Mouse (Mus musculus) liver, embryonic 13.5 days (tissue): Measurements from ENCODE around the gene Fam222a. TPM values are rescaled to one million over a fixed set of nuclear protein-coding genes. Genes with fewer than 3 reads are reported as not detected.

ENCODE experiments used
- ATAC-seq: fragments of 200-750 bp; cut with Nextera tagmentation; 2 replicates; pipeline ENCODE4 v1.8.0; 2017; ENCODE audit warnings: low read depth, mild to moderate bottlenecking, moderate number of reproducible peaks, moderate library complexity
- DNase-seq: peaks from one replicate; pipeline ENCODE4 v3.0.0; 2022
- H3K27ac ChIP-seq: fragments of 300-500 bp; sonication (generic); 2 replicates; pipeline ENCODE4 v1.5.1; 2015; ENCODE audit warnings: moderate library complexity, mild to moderate bottlenecking, inconsistent platforms
- H3K27me3 ChIP-seq: fragments of 300-500 bp; sonication (generic); 2 replicates; pipeline ENCODE4 v1.6.1; 2015; ENCODE audit warnings: mild to moderate bottlenecking, inconsistent platforms
- H3K36me3 ChIP-seq: fragments of 300-500 bp; sonication (generic); 2 replicates; pipeline ENCODE4 v1.6.1; 2015; ENCODE audit warnings: mild to moderate bottlenecking, inconsistent platforms
- H3K4me1 ChIP-seq: fragments of 300-500 bp; sonication (generic); replicated peaks from 2 replicates; pipeline ENCODE4 v1.6.1; 2015; ENCODE audit warnings: inconsistent platforms
- H3K4me2 ChIP-seq: fragments of 300-500 bp; sonication (generic); 2 replicates; pipeline ENCODE4 v1.6.1; 2015; ENCODE audit warnings: inconsistent platforms, mild to moderate bottlenecking, moderate library complexity
- H3K4me3 ChIP-seq: fragments of 300-500 bp; sonication (generic); replicated peaks from 2 replicates; pipeline ENCODE4 v1.5.1; 2015; ENCODE audit warnings: mild to moderate bottlenecking, inconsistent platforms
- H3K9ac ChIP-seq: fragments of 300-500 bp; sonication (generic); 2 replicates; pipeline ENCODE4 v1.6.1; 2015; ENCODE audit warnings: mild to moderate bottlenecking, inconsistent platforms
- H3K9me3 ChIP-seq: fragments of 300-500 bp; sonication (generic); replicated peaks from 2 replicates; pipeline ENCODE4 v1.6.1; 2016; ENCODE audit warnings: inconsistent platforms
- WGBS: fragments of 180-500 bp; shearing (Covaris S2); methylation state at CpG from one replicate; pipeline ENCODE4 v1.1.7; 2015; ENCODE audit not compliant: insufficient replicate concordance; 5-methylcytosine and 5-hydroxymethylcytosine counted together
- polyA plus RNA-seq: library from polyadenylated mRNA; unstranded; fragments of >200 nt; fragmentation: Nextera tagmentation; extraction: Ambion mirVana; gene quantifications from 2 replicates; pipeline ENCODE4 v1.2.1, GENCODE M21; 2015

The Fam222a gene
- polyA plus RNA-seq, 1 experiment from 2014 or later = 0.58 TPM

DNA sequence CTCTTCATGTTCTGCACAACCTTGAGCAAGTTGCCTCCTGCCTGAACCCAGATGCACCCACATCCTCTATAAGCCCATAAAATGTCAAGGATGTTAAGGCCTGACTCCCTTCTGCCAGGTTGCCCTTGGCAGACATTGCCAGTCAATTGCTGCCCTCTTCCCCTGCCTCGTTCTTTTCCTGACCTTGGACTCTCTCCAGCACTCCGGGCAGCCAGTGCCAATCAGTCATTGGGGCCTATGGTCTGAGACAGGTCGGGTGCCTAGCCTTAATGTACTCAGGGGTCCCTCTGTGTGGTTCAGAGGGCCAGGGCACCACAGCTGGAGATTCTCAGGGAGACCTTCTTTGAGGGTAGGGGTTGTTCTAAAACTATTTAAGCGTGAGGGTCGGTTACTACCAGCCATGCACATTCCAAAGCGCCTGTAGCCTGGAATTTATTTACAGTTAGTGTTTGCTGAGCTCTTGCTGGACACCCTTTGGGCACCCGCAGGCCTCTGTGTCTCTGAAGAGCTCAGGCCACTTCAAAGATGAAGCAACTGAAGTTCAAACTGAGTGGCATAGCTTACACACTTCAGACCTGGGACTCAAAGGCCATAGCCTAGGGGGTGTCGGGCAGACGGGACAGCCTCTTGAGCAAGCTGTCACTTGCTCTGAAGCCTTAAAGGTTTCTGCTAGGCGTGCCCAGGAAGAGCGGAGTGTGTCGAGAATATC is 6.3 kb downstream of the Fam222a start:
- no peak overlapping the region for H3K27ac ChIP-seq
- H3K4me1 ChIP-seq = peaks cover 39% of the 10 kb centered on the region
- no peak overlapping the region for H3K4me2 ChIP-seq

DNA sequence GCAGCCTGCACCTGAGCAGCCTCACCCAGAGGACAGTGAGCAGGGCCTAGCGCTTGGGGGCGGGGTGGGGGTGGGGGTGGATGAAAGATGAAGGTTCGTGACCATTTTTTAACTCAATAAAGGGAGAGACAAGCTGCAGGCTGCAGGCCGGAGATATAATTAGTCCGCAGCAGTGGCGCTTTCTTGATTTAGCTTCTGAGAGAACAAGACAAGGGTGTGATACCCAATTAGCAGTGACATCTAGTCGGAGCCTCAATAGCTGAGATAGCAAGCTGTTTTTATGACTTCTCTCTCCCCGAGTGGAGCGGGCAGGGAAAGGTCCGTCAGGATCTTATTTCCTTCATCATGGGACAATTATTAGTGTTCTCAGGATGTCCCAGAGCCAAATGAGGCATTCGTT is 7.2 kb downstream of the Fam222a start:
- Histone ChIP-seq H3K27me3 (peaks cover 48% of the 10 kb centered on the region), H3K27ac (no peak overlapping the region), H3K4me3 (no peak overlapping the region), H3K9ac (no peak overlapping the region), H3K4me2 (no peak overlapping the region), H3K4me1 (peaks cover 39% of the 10 kb centered on the region), H3K9me3 (no peaks in the 10 kb centered on the region), H3K36me3 (no peaks in the 10 kb centered on the region)
- no peak for ATAC-seq
- WGBS = 48% methylated on average over 11 of the region's 11 CpGs
- no peak for DNase-seq

More for the DNA sequence above, 6.3 kb downstream of the Fam222a start:
- no peak overlapping the region for H3K9ac ChIP-seq
- H3K4me3 ChIP-seq = no peak overlapping the region
- DNase-seq (no peak), ATAC-seq (no peak)
- H3K36me3 ChIP-seq = no peaks in the 10 kb centered on the region
- H3K27me3 ChIP-seq = peaks cover 57% of the 10 kb centered on the region
- no peaks in the 10 kb centered on the region for H3K9me3 ChIP-seq
- WGBS = 55% methylated on average over 12 of the region's 12 CpGs

DNA sequence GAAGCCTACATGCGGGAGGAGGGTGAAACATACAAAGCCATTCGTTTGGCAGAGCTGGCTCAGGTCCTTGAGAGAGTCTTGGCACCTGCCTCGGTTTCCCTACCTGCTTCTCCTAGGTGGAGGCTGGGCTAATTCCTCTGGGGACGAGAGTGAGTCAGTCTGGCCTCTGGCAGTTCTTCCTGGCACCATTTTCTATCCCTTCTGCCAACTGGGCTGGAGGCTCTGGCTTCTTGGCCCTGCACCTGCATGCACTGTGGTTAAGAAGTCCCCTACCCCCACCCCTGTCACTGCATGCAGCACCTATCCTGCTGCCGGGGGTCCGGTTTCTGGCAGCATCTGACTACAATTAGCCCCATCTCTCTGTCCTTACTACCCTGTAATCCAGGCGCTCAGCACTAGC is 7.7 kb downstream of the Fam222a start:
- Histone ChIP-seq H3K9me3 (no peaks in the 10 kb centered on the region), H3K4me1 (peaks cover 36% of the 10 kb centered on the region), H3K4me3 (no peak overlapping the region), H3K27ac (no peak overlapping the region), H3K27me3 (peaks cover 44% of the 10 kb centered on the region), H3K36me3 (no peaks in the 10 kb centered on the region), H3K9ac (no peak overlapping the region), H3K4me2 (no peak overlapping the region)
- ATAC-seq = no peak
- WGBS = 70% methylated on average over 7 of the region's 7 CpGs
- DNase-seq = no peak

DNA sequence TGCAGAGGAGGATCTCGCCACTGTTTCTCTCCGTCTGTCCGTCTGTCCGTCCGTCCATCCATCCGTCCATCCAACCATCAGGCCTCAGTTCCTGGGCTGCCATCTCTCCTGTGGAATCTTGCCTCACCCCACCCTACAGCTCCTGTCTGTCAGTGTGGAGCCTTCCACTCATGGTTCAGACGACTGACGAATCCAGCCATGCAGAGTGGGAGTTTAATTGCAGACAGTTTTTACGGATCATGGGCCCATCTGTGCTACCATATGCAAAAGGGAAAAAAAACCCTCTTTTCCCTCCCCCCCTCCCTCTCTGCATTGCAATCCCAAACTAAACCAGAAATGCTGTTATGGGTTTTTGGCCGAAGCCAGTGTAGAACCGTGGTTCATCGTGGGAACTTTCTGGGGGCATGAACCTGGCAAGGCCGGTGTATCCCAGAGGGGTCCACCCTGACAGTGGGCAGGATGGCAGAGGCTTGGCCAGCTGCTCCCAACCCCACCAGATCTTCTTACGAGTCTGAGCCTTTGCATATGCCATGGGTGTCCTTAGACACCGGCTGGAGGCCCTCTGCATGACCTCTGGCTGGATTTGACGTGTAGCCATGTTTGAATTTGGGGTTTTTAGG is 8.3 kb downstream of the Fam222a start:
- Histone ChIP-seq H3K4me3 (no peak overlapping the region), H3K9me3 (no peaks in the 10 kb centered on the region), H3K4me1 (peaks cover 30% of the 10 kb centered on the region), H3K27me3 (peaks cover 38% of the 10 kb centered on the region), H3K36me3 (no peaks in the 10 kb centered on the region), H3K9ac (no peak overlapping the region), H3K27ac (no peak overlapping the region), H3K4me2 (no peak overlapping the region)
- ATAC-seq = no peak
- 79% methylated on average over 16 of the region's 16 CpGs for WGBS
- no peak for DNase-seq

DNA sequence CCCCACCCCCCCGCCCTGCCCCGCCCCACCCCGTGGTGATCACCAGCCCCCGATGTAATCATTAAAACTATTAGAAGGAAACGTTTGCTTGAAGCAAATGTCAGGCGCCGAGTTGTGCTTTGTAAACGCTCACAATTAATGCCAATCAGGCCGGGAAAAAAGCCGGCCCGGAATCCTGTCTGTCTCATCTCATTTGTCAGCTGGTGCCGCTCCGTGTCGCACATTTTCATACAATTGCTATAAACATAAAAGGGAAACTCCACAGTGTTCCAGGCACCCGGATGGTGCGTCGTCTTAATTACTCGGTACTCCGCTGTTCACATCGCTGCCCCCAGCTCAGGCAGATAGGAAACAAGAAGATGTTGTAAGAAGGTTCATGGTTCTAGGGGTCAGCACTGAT is 10.5 kb downstream of the Fam222a start:
- Histone ChIP-seq H3K27ac (no peak overlapping the region), H3K9ac (no peak overlapping the region), H3K4me1 (peaks cover 12% of the 10 kb centered on the region), H3K4me2 (no peak overlapping the region), H3K27me3 (peaks cover 16% of the 10 kb centered on the region), H3K9me3 (no peaks in the 10 kb centered on the region), H3K36me3 (no peaks in the 10 kb centered on the region), H3K4me3 (no peak overlapping the region)
- DNase-seq (no peak), ATAC-seq (no peak)
- 75% methylated on average over 20 of the region's 20 CpGs for WGBS

DNA sequence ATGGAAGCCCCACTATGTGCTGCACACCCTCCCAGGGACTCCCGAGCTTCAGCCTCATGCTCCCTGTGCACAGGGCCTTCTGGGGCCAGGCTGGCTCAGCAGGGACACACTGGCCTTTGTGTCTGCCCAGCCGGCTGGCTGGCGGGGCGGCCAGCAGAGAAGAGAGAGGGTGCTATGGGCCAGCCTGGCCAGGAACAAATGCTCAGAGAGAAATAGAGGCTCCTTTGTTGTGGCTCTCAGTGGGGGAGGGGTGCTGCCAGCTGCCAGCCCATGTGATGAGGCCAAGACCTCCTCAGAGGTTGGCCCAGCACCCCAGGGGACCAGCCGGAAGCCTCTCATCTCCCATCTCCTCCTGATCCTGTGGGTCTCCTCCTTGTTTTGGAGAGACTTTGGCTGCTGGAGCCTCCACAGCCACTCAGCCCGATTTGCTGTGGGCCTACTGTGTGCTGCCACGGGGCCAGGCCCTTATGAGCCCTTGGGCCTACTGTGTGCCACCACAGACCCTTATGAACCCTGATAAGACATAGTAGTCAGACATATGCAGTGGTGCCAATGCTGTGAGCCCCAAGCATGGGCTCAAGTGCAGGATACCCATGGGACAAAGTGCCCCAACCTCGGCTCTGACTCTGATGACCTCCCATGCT is 12.0 kb downstream of the Fam222a start:
- H3K27ac ChIP-seq = no peak overlapping the region
- WGBS = 57% methylated on average over 8 of the region's 8 CpGs
- no peak overlapping the region for H3K4me2 ChIP-seq
- no peaks in the 10 kb centered on the region for H3K9me3 ChIP-seq
- peaks cover 21% of the 10 kb centered on the region for H3K4me1 ChIP-seq
- DNase-seq (no peak), ATAC-seq (no peak)
- peaks cover 4% of the 10 kb centered on the region; the same call in 1 of the 2 replicates for H3K27me3 ChIP-seq
- H3K9ac ChIP-seq = no peak overlapping the region
- H3K36me3 ChIP-seq = no peaks in the 10 kb centered on the region
- H3K4me3 ChIP-seq = no peak overlapping the region

DNA sequence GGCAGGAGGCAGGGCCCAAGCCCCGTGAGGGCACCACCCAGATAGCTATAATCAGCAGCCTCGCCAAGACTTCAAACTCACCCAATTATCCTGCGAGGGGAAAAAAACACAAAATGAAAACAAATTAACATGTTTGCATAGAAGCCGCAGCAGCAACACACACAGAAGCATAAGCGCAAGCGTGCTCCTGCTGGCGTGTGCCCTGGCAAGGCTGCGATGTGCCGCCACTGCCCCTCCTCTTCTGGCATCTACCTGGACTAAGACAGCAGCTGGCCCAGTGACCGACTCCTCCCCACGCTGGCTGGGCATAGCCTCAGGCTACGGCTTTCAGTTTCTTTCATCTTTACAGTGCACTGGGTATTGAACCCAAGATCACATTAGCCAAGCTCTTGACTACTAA is 13.7 kb downstream of the Fam222a start:
- Histone ChIP-seq H3K4me2 (no peak overlapping the region), H3K27me3 (peaks cover 4% of the 10 kb centered on the region; the same call in 1 of the 2 replicates), H3K4me3 (no peak overlapping the region), H3K27ac (no peak overlapping the region), H3K4me1 (peaks cover 23% of the 10 kb centered on the region), H3K9me3 (no peaks in the 10 kb centered on the region), H3K9ac (no peak overlapping the region), H3K36me3 (no peaks in the 10 kb centered on the region)
- DNase-seq (no peak), ATAC-seq (no peak)
- 78% methylated on average over 12 of the region's 12 CpGs for WGBS

DNA sequence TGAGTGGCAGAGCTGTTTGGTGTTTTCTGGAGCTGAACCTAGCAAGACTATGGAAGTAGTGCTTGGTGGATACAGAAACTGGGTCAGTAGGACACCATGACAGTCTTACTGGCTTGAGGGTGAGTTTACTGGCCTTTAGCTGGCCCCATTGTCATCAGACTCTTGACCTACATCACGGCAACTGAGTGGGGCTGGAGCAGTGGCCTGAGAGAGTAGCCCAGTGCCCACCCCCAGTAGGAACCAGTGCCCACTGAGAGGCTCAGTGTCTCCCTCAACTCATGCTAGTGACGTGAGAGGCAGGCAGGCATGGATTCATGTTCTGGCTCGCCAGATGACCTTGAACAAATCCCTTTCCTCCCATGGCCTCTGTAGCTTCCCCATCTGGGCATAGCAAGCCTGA is 15.2 kb downstream of the Fam222a start:
- ATAC-seq = no peak
- DNase-seq = no peak
- peaks cover 4% of the 10 kb centered on the region; the same call in 1 of the 2 replicates for H3K27me3 ChIP-seq
- no peak overlapping the region for H3K4me3 ChIP-seq
- H3K9me3 ChIP-seq = no peaks in the 10 kb centered on the region
- H3K4me1 ChIP-seq = peaks cover 28% of the 10 kb centered on the region
- 47% methylated on average over 3 of the region's 3 CpGs for WGBS
- H3K27ac ChIP-seq = no peak overlapping the region
- no peak overlapping the region for H3K9ac ChIP-seq
- no peaks in the 10 kb centered on the region for H3K36me3 ChIP-seq
- no peak overlapping the region for H3K4me2 ChIP-seq

DNA sequence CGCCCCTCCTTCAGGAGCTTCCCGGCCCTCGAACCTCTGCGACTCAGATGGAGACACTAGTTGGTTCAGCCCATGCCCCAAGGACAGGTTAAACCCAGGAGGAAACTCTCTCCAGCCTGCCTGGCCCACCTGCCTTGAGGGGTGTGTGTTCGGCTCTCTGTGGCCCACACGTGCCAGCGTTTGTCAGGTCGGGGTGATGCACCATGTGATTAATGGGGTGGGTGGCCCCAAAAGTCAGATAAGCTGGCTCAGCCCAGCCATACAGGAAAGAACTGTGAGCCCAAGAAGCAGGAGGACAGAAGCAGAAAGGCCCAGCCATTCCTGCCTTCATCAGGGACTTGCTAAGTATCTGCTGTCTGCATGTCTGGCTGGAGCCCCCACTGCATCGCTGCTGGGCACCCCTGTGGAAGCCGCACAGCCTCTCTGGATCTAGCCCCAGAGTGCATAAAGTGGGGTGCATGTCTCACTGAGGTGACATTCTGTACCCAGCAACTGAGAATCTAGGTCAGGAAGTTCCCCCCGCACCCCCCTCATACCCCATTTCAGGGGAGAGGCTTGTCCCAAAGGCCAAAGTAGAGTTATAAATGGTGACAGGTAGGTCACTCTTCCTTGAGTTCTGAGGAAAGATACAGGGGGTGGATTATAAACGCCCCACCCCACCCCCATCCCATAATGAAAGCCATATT is 15.8 kb downstream of the Fam222a start:
- no peak for ATAC-seq
- no peaks in the 10 kb centered on the region for H3K36me3 ChIP-seq
- peaks cover 34% of the 10 kb centered on the region for H3K4me1 ChIP-seq
- no peaks in the 10 kb centered on the region for H3K9me3 ChIP-seq
- peaks cover 4% of the 10 kb centered on the region; the same call in 1 of the 2 replicates for H3K27me3 ChIP-seq
- no peak overlapping the region for H3K9ac ChIP-seq
- no peak overlapping the region for H3K4me3 ChIP-seq
- no peak overlapping the region for H3K27ac ChIP-seq
- no peak for DNase-seq
- H3K4me2 ChIP-seq = no peak overlapping the region
- WGBS = 56% methylated on average over 12 of the region's 12 CpGs

DNA sequence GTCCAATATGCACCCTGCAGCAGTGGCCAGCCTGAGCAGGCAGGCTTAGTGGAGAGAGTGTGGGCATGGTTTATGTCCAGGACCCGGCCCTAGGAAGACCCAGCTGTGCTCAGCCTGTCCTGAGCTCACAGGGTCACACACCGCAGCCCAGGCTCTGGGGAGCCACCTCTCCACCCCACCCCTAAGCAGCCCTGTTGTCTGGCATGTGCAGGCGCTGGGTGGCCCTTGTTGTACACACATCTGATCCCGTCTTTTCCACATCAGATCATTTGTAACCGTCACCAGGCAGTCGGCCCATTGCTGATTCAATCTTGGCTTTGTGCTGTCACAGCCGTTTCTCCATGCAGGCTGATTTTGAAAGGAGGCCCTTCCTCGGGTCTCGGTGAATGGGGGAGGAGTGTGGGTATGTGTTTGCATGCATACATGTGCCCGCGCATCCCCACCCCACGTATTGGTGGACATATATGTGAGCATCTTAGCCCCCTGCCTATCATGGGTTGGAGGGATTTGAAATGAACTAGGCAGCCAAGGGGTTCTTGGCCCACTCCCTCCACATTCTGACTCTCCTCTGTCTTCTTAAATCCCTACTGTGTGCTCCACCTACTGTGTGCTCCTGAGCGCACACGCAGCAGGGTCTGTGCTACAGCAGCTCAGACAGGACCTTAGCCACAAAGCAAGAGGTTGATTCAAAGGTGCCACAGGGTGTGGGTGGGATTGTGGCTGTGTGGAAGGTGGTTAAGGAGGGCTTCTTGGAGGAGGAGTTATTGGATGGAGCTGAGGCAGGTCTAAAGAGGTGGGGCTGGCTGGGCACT is 16.7 kb downstream of the Fam222a start:
- Histone ChIP-seq H3K9me3 (no peaks in the 10 kb centered on the region), H3K27ac (no peak overlapping the region), H3K27me3 (peaks cover 4% of the 10 kb centered on the region; the same call in 1 of the 2 replicates), H3K9ac (no peak overlapping the region), H3K4me1 (peaks cover 40% of the 10 kb centered on the region), H3K36me3 (no peaks in the 10 kb centered on the region), H3K4me3 (no peak overlapping the region), H3K4me2 (no peak overlapping the region)
- DNase-seq = no peak
- WGBS = 65% methylated on average over 14 of the region's 14 CpGs
- no peak for ATAC-seq
